Mouse (Mus musculus) retina, adult 2 months (tissue): ENCODE measurements around the gene Cdkn1a.
"Not testable (repeated sequence)": the region's sequence is repeated elsewhere in the genome, so short reads cannot be mapped to it uniquely, and the experiment has no call there.

Experiments used
- DNase-seq: peaks from one replicate; pipeline ENCODE4 v3.0.0-alpha.2; 2012; ENCODE audit warnings: low read depth, low spot score

Cdkn1a gene

GRCm38 (mm10) chr17:29058487-29058886, 32.3 kb upstream of the Cdkn1a start:
- DNase-seq = no peak

GRCm38 (mm10) chr17:29059581-29059980, 31.2 kb upstream of the Cdkn1a start:
- no peak for DNase-seq

GRCm38 (mm10) chr17:29060946-29061345, 29.8 kb upstream of the Cdkn1a start:
- DNase-seq = no peak

- DNase-seq = no peak
Observed at GRCm38 (mm10) chr17:29062119-29063035, 28.4 kb upstream of the Cdkn1a start.

- DNase-seq = no peak
Observed at GRCm38 (mm10) chr17:29063121-29063987, 27.4 kb upstream of the Cdkn1a start.

GRCm38 (mm10) chr17:29063988-29064285, 26.8 kb upstream of the Cdkn1a start:
- no peak for DNase-seq

- no peak for DNase-seq
Observed at GRCm38 (mm10) chr17:29065245-29065940, 25.4 kb upstream of the Cdkn1a start.

- no peak for DNase-seq
Observed at GRCm38 (mm10) chr17:29065971-29066370, 24.8 kb upstream of the Cdkn1a start.

- not testable (repeated sequence) for DNase-seq
Observed at GRCm38 (mm10) chr17:29067416-29067815, 23.4 kb upstream of the Cdkn1a start.

GRCm38 (mm10) chr17:29067847-29068246, 22.9 kb upstream of the Cdkn1a start:
- no peak for DNase-seq

- no peak for DNase-seq
Observed at GRCm38 (mm10) chr17:29069063-29069462, 21.7 kb upstream of the Cdkn1a start.

- DNase-seq = no peak
Observed at GRCm38 (mm10) chr17:29071820-29072219, 19.0 kb upstream of the Cdkn1a start.

- no peak for DNase-seq
Observed at GRCm38 (mm10) chr17:29072701-29073307, 18.0 kb upstream of the Cdkn1a start.

- no peak for DNase-seq
Observed at GRCm38 (mm10) chr17:29073313-29073712, 17.5 kb upstream of the Cdkn1a start.

- no peak for DNase-seq
Observed at GRCm38 (mm10) chr17:29074085-29074484, 16.7 kb upstream of the Cdkn1a start.

- DNase-seq = no peak
Observed at GRCm38 (mm10) chr17:29076235-29076634, 14.5 kb upstream of the Cdkn1a start.

GRCm38 (mm10) chr17:29077786-29078509, 12.8 kb upstream of the Cdkn1a start:
- DNase-seq = no peak

- no peak for DNase-seq
Observed at GRCm38 (mm10) chr17:29078519-29079383, 12.0 kb upstream of the Cdkn1a start.

GRCm38 (mm10) chr17:29080758-29081617, 9.8 kb upstream of the Cdkn1a start:
- DNase-seq = no peak
